ENCODE assay signal across 16 mouse cellular contexts in the genomic region with DNA sequence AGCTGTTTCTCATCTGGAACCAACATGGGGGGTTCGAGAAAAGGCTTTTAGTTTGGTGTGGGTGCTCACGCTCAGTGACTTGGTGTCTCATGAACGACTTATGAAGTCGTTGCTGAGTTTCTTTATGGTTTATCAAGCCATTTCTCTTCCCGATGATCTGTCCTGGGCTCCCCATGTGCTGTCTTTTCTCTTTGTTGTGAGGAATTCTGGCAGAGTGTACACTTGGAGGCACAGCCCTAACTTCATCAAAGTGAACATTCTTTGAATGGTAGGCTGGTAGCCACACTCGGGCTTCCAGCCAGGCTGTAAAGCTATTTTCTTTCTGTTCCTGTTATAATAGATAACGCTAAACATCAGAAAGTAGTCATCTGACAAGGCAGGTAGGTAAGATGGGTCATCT.
DNase-seq lines count a peak whose midpoint lies in the region; ATAC-seq lines count a peak whose summit lies in the region.
"Had no signal": no experiment of that assay in that cellular context is flagged by ENCODE, and none has a peak within 500 bp of the region (broad histone marks: within the 10 kb centered on the region; RNA-seq: fewer than 3 reads in every experiment).

No protein-coding gene starts in this region.

- H3K36me3 ChIP-seq in kidney, embryonic 15.5 days: no peaks in the 10 kb centered on the region
- no peaks in the 10 kb centered on the region for H3K36me3 ChIP-seq in embryonic facial prominence, embryonic 10.5 days (replicated peaks)
- no peaks in the 10 kb centered on the region for H3K36me3 ChIP-seq in limb, embryonic 10.5 days
- H3K36me3 ChIP-seq: forebrain, embryonic 12.5 days; heart, embryonic 10.5 days; hindbrain, embryonic 13.5 days had no signal

- H3K27me3 ChIP-seq in kidney, embryonic 15.5 days: peaks cover 10% of the 10 kb centered on the region; the same call in 1 of the 2 replicates
- peaks cover 20% of the 10 kb centered on the region for H3K27me3 ChIP-seq in embryonic facial prominence, embryonic 10.5 days (replicated peaks; ENCODE audit: low read depth, poor library complexity, severe bottlenecking)
- peaks cover 44% of the 10 kb centered on the region for H3K27me3 ChIP-seq in limb, embryonic 10.5 days (ENCODE audit: low read depth, poor library complexity, severe bottlenecking)

- H3K4me1 ChIP-seq in kidney, embryonic 15.5 days: peaks cover 46% of the 10 kb centered on the region
- peaks cover 19% of the 10 kb centered on the region for H3K4me1 ChIP-seq in embryonic facial prominence, embryonic 10.5 days
- H3K4me1 ChIP-seq in limb, embryonic 10.5 days: peaks cover 26% of the 10 kb centered on the region

- peak overlapping the region; percentile 72 for H3K27ac ChIP-seq in kidney, embryonic 15.5 days
- peak overlapping the region; percentile 60; the same call in 1 of the 2 replicates for H3K27ac ChIP-seq in embryonic facial prominence, embryonic 10.5 days (replicated peaks)
- 0 out of 2 replicates have a peak overlapping the region, but pooled peaks have one; percentile 36 for H3K27ac ChIP-seq in limb, embryonic 10.5 days
- H3K27ac ChIP-seq: forebrain, embryonic 12.5 days; heart, embryonic 10.5 days; hindbrain, postnatal 0 days had no signal

- 46% methylated on average over 7 of the region's 7 CpGs for WGBS in kidney, embryonic 15.5 days
- 85% methylated on average over 7 of the region's 7 CpGs for WGBS in embryonic facial prominence, embryonic 10.5 days
- 74% methylated on average over 7 of the region's 7 CpGs for WGBS in limb, embryonic 10.5 days

- no peak for DNase-seq in kidney, postnatal 10 days
- peak; percentile 73 for DNase-seq in Muller cell, postnatal 12 days (ENCODE audit: inconsistent ontology term)
- peak; percentile 8 for DNase-seq in embryonic facial prominence, embryonic 10.5 days (ENCODE audit: low spot score)
- DNase-seq in limb, embryonic 10.5 days (ENCODE audit: low spot score): no peak
- DNase-seq in testis, postnatal 10 days (ENCODE audit: low spot score): no peak
- DNase-seq in lung, postnatal 25 days (ENCODE audit: low spot score): no peak
- DNase-seq: adrenal gland, postnatal 10 days; cerebellum, adult 11-12 months; cerebellum, adult 9-10 months; heart, adult 18-20 months; heart, postnatal 10 days had no signal

- no peak for ATAC-seq in kidney, embryonic 15.5 days (replicated peaks; ENCODE audit: low FRiP score)

- H3K4me2 ChIP-seq in kidney, embryonic 15.5 days: peak overlapping the region; percentile 30; the same call in 1 of the 2 replicates
- H3K4me2 ChIP-seq: forebrain, embryonic 12.5 days; hindbrain, embryonic 13.5 days had no signal

- H3K9ac ChIP-seq in kidney, embryonic 15.5 days: no peak overlapping the region
- H3K9ac ChIP-seq: forebrain, embryonic 12.5 days; hindbrain, embryonic 13.5 days had no signal

- H3K9me3 ChIP-seq in kidney, embryonic 15.5 days (replicated peaks): no peaks in the 10 kb centered on the region
- H3K9me3 ChIP-seq in embryonic facial prominence, embryonic 10.5 days: no peaks in the 10 kb centered on the region
- no peaks in the 10 kb centered on the region for H3K9me3 ChIP-seq in limb, embryonic 10.5 days (replicated peaks)
- H3K9me3 ChIP-seq: forebrain, embryonic 12.5 days; heart, embryonic 10.5 days; hindbrain, embryonic 13.5 days had no signal

- H3K4me3 ChIP-seq in kidney, embryonic 15.5 days (replicated peaks): no peak overlapping the region
- no peak overlapping the region for H3K4me3 ChIP-seq in embryonic facial prominence, embryonic 10.5 days
- H3K4me3 ChIP-seq in limb, embryonic 10.5 days: no peak overlapping the region
- H3K4me3 ChIP-seq: forebrain, embryonic 12.5 days; heart, embryonic 10.5 days; hindbrain, embryonic 13.5 days had no signal

Comparison
In these comparisons a context has a peak if more than half of its experiments do, and no peak if none do; other contexts are left out.
1. DNase-seq: peak in Muller cell, postnatal 12 days (single experiment) and embryonic facial prominence, embryonic 10.5 days (single experiment); none in kidney, postnatal 10 days (single experiment), limb, embryonic 10.5 days (single experiment), testis, postnatal 10 days (single experiment) and lung, postnatal 25 days (single experiment).
2. Peak in every context shown above with its lines, with median percentiles within 50 percentile points of each other: H3K27ac ChIP-seq.